Mouse (Mus musculus) intestine, postnatal 0 days (tissue): ENCODE results near the gene Tfcp2. TPM values are rescaled to one million over a fixed set of nuclear protein-coding genes. Genes with fewer than 3 reads are reported as not detected.

ENCODE experiments used
- ATAC-seq: fragments of 200-750 bp; cut with Nextera tagmentation; 2 replicates; pipeline ENCODE4 v1.8.0; 2017; ENCODE audit warnings: mild to moderate bottlenecking, moderate TSS enrichment, moderate library complexity
- H3K27ac ChIP-seq: fragments of 300-500 bp; sonication (generic); 2 replicates; pipeline ENCODE4 v1.5.1; 2014; ENCODE audit warnings: mild to moderate bottlenecking, low read depth, low read length, moderate library complexity
- H3K27me3 ChIP-seq: fragments of 300-500 bp; sonication (generic); replicated peaks from 2 replicates; pipeline ENCODE4 v1.6.1; 2014; ENCODE audit warnings: low read length, mixed read lengths; ENCODE audit not compliant: control insufficient read depth, insufficient read depth
- H3K36me3 ChIP-seq: fragments of 300-500 bp; sonication (generic); 2 replicates; pipeline ENCODE4 v1.6.1; 2014; ENCODE audit warnings: mild to moderate bottlenecking, moderate library complexity; ENCODE audit not compliant: control insufficient read depth, insufficient read depth
- H3K4me1 ChIP-seq: fragments of 300-500 bp; sonication (generic); replicated peaks from 2 replicates; pipeline ENCODE4 v1.6.1; 2014; ENCODE audit warnings: antibody characterized with exemption, low read length, mixed read lengths; ENCODE audit not compliant: control insufficient read depth, insufficient read depth
- H3K4me2 ChIP-seq: fragments of 300-500 bp; sonication (generic); replicated peaks from 2 replicates; pipeline ENCODE4 v1.6.1; 2014; ENCODE audit warnings: low read depth, mild to moderate bottlenecking, moderate library complexity
- H3K4me3 ChIP-seq: fragments of 300-500 bp; sonication (generic); 2 replicates; pipeline ENCODE4 v1.5.1; 2014; ENCODE audit warnings: low read depth, low read length
- H3K9ac ChIP-seq: fragments of 300-500 bp; sonication (generic); 2 replicates; pipeline ENCODE4 v1.6.1; 2014; ENCODE audit warnings: mild to moderate bottlenecking, low read depth, low read length
- H3K9me3 ChIP-seq: fragments of 300-500 bp; sonication (generic); 2 replicates; pipeline ENCODE4 v1.6.1; 2016; ENCODE audit warnings: mixed run types; ENCODE audit not compliant: control insufficient read depth
- CTCF ChIP-seq: sonication (generic); IDR thresholded peaks from 2 replicates; pipeline ENCODE4 v1.5.1; 2016; ENCODE audit warnings: low read depth, mild to moderate bottlenecking, control low read depth, antibody characterized with exemption, moderate library complexity
- WGBS: fragments of 180-500 bp; shearing (Covaris S2); extraction: QIAGEN DNeasy Blood & Tissue Kit; methylation state at CpG from one replicate; pipeline ENCODE4 v1.1.7; 2014; 5-methylcytosine and 5-hydroxymethylcytosine counted together
- polyA plus RNA-seq: library from polyadenylated mRNA; unstranded; fragments of >200 nt; fragmentation: Nextera tagmentation; extraction: Ambion mirVana; gene quantifications from 2 replicates; pipeline ENCODE4 v1.2.1, GENCODE M21; 2015

Tfcp2 gene
- polyA plus RNA-seq, 1 experiment from 2014 or later: 8.5 TPM

GRCm38 (mm10) chr15:100598287-100598882 lies 46.6 kb upstream of the Tfcp2 start:
- Histone ChIP-seq H3K4me3 (peak overlapping the region; percentile 90), H3K27ac (no peak overlapping the region), H3K27me3 (peaks cover 9% of the 10 kb centered on the region; the same call in 1 of the 2 replicates), H3K9me3 (no peaks in the 10 kb centered on the region), H3K36me3 (no peaks in the 10 kb centered on the region), H3K4me1 (no peaks in the 10 kb centered on the region), H3K9ac (no peak overlapping the region), H3K4me2 (peak overlapping the region; percentile 100)
- no peak for ATAC-seq
- no peak for TF ChIP-seq CTCF
- WGBS: 20% methylated on average over 9 of the region's 9 CpGs

GRCm38 (mm10) chr15:100592817-100593216 lies 41.0 kb upstream of the Tfcp2 start:
- no peaks in the 10 kb centered on the region for H3K27me3 ChIP-seq
- no peaks in the 10 kb centered on the region for H3K9me3 ChIP-seq
- TF ChIP-seq CTCF: no peak
- H3K4me3 ChIP-seq: no peak overlapping the region
- ATAC-seq: peak; percentile 58; the same call in 1 of the 2 replicates
- H3K27ac ChIP-seq: no peak overlapping the region
- H3K4me2 ChIP-seq: no peak overlapping the region
- H3K36me3 ChIP-seq: no peaks in the 10 kb centered on the region
- WGBS: 68% methylated on average over 6 of the region's 6 CpGs
- no peaks in the 10 kb centered on the region for H3K4me1 ChIP-seq
- H3K9ac ChIP-seq: no peak overlapping the region

GRCm38 (mm10) chr15:100590436-100590835 lies 38.6 kb upstream of the Tfcp2 start:
- H3K4me1 ChIP-seq: no peaks in the 10 kb centered on the region
- TF ChIP-seq CTCF: no peak

GRCm38 (mm10) chr15:100588297-100588696 lies 36.5 kb upstream of the Tfcp2 start:
- H3K4me2 ChIP-seq: no peak overlapping the region
- no peaks in the 10 kb centered on the region for H3K27me3 ChIP-seq
- peaks cover 4% of the 10 kb centered on the region; the same call in 1 of the 2 replicates for H3K36me3 ChIP-seq
- H3K27ac ChIP-seq: no peak overlapping the region
- no peaks in the 10 kb centered on the region for H3K9me3 ChIP-seq
- no peak for TF ChIP-seq CTCF
- WGBS: 90% methylated on average over 6 of the region's 6 CpGs
- H3K4me3 ChIP-seq: no peak overlapping the region
- H3K4me1 ChIP-seq: no peaks in the 10 kb centered on the region
- ATAC-seq: no peak
- no peak overlapping the region for H3K9ac ChIP-seq

More at GRCm38 (mm10) chr15:100590436-100590835, 38.6 kb upstream of the Tfcp2 start:
- H3K27me3 ChIP-seq: no peaks in the 10 kb centered on the region
- H3K36me3 ChIP-seq: peaks cover 4% of the 10 kb centered on the region; the same call in 1 of the 2 replicates
- H3K4me3 ChIP-seq: no peak overlapping the region
- no peak for ATAC-seq
- H3K9ac ChIP-seq: no peak overlapping the region
- no peaks in the 10 kb centered on the region for H3K9me3 ChIP-seq
- H3K27ac ChIP-seq: no peak overlapping the region
- 78% methylated on average over 8 of the region's 8 CpGs for WGBS
- no peak overlapping the region for H3K4me2 ChIP-seq

GRCm38 (mm10) chr15:100587166-100587565 lies 35.4 kb upstream of the Tfcp2 start:
- ATAC-seq: no peak

GRCm38 (mm10) chr15:100585931-100586330 lies 34.1 kb upstream of the Tfcp2 start:
- Histone ChIP-seq H3K4me2 (no peak overlapping the region), H3K27ac (no peak overlapping the region), H3K9ac (no peak overlapping the region), H3K9me3 (no peaks in the 10 kb centered on the region), H3K4me1 (no peaks in the 10 kb centered on the region), H3K36me3 (peaks cover 4% of the 10 kb centered on the region; the same call in 1 of the 2 replicates), H3K27me3 (no peaks in the 10 kb centered on the region), H3K4me3 (no peak overlapping the region)
- no peak for TF ChIP-seq CTCF
- ATAC-seq: no peak
- 92% methylated on average over 16 of the region's 16 CpGs for WGBS

More at GRCm38 (mm10) chr15:100587166-100587565, 35.4 kb upstream of the Tfcp2 start:
- Histone ChIP-seq H3K4me2 (no peak overlapping the region), H3K4me1 (no peaks in the 10 kb centered on the region), H3K36me3 (peaks cover 4% of the 10 kb centered on the region; the same call in 1 of the 2 replicates), H3K4me3 (no peak overlapping the region), H3K27me3 (no peaks in the 10 kb centered on the region), H3K9me3 (no peaks in the 10 kb centered on the region), H3K27ac (no peak overlapping the region), H3K9ac (no peak overlapping the region)
- WGBS: 60% methylated on average over 4 of the region's 4 CpGs
- TF ChIP-seq CTCF: no peak
